Comparison of ENCODE assay signal across 8 mouse cellular contexts in genomic region chr17:57105181-57106034, GRCm38 (mm10). TPM values are rescaled to one million over a fixed set of nuclear protein-coding genes. Genes with fewer than 3 reads are reported as not detected.
DNase-seq lines count a peak whose midpoint lies in the region; ATAC-seq lines count a peak whose summit lies in the region.

Gene Tnfsf9, plus strand, starts transcription at chr17:57105325.

- no peak within 1 kb of the TSS for H3K27ac ChIP-seq in heart, embryonic 12.5 days (ENCODE audit: poor library complexity, severe bottlenecking)
- peak within 1 kb of the TSS; percentile 22 for H3K27ac ChIP-seq in stomach, embryonic 16.5 days (ENCODE audit: low read length)

- DNase-seq in heart, adult 11 months: peak; percentile 97
- DNase-seq in heart, adult 9 months (ENCODE audit: low spot score in 2 of 2): no peak
- DNase-seq in ES-CJ7 (ENCODE audit: low read depth, low spot score): peak; percentile 44
- peak; percentile 53 for DNase-seq in cerebellum, postnatal 36 days
- DNase-seq in kidney, postnatal 25 days: peak; percentile 36 to 50

- WGBS in heart, embryonic 12.5 days: under 1% methylated on average over 53 of the region's 61 CpGs
- 1% methylated on average over 52 of the region's 61 CpGs for WGBS in stomach, embryonic 16.5 days

- H3K27me3 ChIP-seq in heart, embryonic 12.5 days (replicated peaks): no peaks in the 10 kb centered on the region
- H3K27me3 ChIP-seq in stomach, embryonic 16.5 days (ENCODE audit: control insufficient read depth, insufficient read depth, low read length): no peaks in the 10 kb centered on the region

- H3K4me1 ChIP-seq in heart, embryonic 12.5 days (replicated peaks): peaks cover 16% of the 10 kb centered on the region
- peaks cover 10% of the 10 kb centered on the region; the same call in 1 of the 2 replicates for H3K4me1 ChIP-seq in stomach, embryonic 16.5 days (ENCODE audit: control insufficient read depth, insufficient read depth, low read length)

- H3K4me2 ChIP-seq in heart, embryonic 12.5 days: peak within 1 kb of the TSS; percentile 98
- H3K4me2 ChIP-seq in stomach, embryonic 16.5 days (ENCODE audit: low read depth, low read length): peak within 1 kb of the TSS; percentile 59

- H3K9ac ChIP-seq in heart, embryonic 12.5 days: peak within 1 kb of the TSS; percentile 82
- peak within 1 kb of the TSS; percentile 67 for H3K9ac ChIP-seq in stomach, embryonic 16.5 days (ENCODE audit: low read length)

- H3K9me3 ChIP-seq in heart, embryonic 12.5 days (replicated peaks): no peaks in the 10 kb centered on the region
- no peaks in the 10 kb centered on the region for H3K9me3 ChIP-seq in stomach, embryonic 16.5 days (replicated peaks; ENCODE audit: control insufficient read depth, low read length)

- ATAC-seq in heart, embryonic 12.5 days (ENCODE audit: insufficient number of reproducible peaks, low FRiP score): peak; percentile 74
- ATAC-seq in megakaryocyte progenitor cell, adult 5-6 weeks (replicated peaks; ENCODE audit: poor library complexity): peak; percentile 45
- ATAC-seq in stomach, embryonic 16.5 days (ENCODE audit: insufficient read depth, low FRiP score): peak; percentile 90

- H3K36me3 ChIP-seq in heart, embryonic 12.5 days: no peaks in the 10 kb centered on the region
- H3K36me3 ChIP-seq in stomach, embryonic 16.5 days (ENCODE audit: control insufficient read depth, insufficient read depth, low read length): no peaks in the 10 kb centered on the region

- H3K4me3 ChIP-seq in heart, embryonic 12.5 days: peak within 1 kb of the TSS; percentile 71
- peak within 1 kb of the TSS; percentile 55 for H3K4me3 ChIP-seq in stomach, embryonic 16.5 days (replicated peaks; ENCODE audit: low read length)

RNA-seq across cellular contexts. Expression of gene Tnfsf9, which starts in this region (rescaled TPM):
- polyA plus RNA-seq in heart, embryonic 12.5 days (2016; fragmentation: Nextera tagmentation; extraction: Ambion mirVana): 5.3 and 7.1 TPM in 2 replicates
- 1.2 and 2.2 TPM in 2 replicates for total RNA-seq in megakaryocyte progenitor cell, adult 5-6 weeks (2015)
- 0.27 and 0.29 TPM in 2 replicates for total RNA-seq in megakaryocyte progenitor cell, adult 5-6 weeks (2017)
- 9.2 and 10.4 TPM in 2 replicates for polyA plus RNA-seq in stomach, embryonic 16.5 days (2015; fragmentation: Nextera tagmentation; extraction: Ambion mirVana)

Comparison
In these comparisons a context has a peak if more than half of its experiments do, and no peak if none do; other contexts are left out.
1. DNase-seq: peak in heart, adult 11 months (single experiment), ES-CJ7 (single experiment), cerebellum, postnatal 36 days (2 of 2) and kidney, postnatal 25 days (2 of 2); none in heart, adult 9 months (0 of 2).
2. Peak in every context shown above with its lines, with median percentiles within 50 percentile points of each other: ATAC-seq.